ENCODE assay signal across 8 mouse cellular contexts in the genomic region with DNA sequence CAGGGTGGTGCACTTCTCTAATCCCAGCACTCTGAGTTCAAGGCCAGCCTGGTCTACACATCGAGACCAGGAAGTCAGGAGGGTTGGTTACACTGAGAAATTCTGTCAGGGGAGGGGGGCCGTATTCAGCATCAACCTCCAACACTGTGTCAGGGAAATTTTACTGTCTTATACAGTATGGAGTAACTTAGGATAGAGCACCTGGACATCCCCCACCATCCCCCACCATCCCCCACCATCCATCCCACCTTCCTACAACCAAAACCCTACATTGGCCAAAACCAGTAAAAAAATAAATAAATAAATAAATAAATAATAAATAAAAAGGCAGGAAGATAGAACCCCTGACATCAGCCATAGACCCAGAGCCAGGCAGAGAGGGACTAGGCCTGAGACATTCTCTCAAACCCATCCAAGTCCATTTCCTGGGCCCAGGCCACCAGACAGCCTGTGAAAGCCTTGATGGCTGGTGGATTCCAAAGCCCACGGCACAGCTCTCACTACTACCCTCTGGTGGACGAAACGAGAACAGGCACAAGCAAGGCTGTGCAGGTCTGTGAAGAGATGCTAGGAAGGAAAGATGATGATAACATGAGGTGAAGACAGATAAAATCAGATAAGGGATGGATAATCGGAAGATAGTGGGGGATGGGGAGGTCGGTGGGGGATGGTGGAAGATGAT. TPM values are rescaled to one million over a fixed set of nuclear protein-coding genes. Genes with fewer than 3 reads are reported as not detected.
DNase-seq lines count a peak whose midpoint lies in the region; ATAC-seq and TF ChIP-seq lines count a peak whose summit lies in the region.

No protein-coding gene starts in this region.

- no peaks in the 10 kb centered on the region for H3K9me3 ChIP-seq in limb, embryonic 13.5 days

- peak; percentile 94 for TF ChIP-seq CTCF in kidney, adult 2 months (conservative IDR thresholded peaks at IDR 0.05; ENCODE audit: insufficient read depth, insufficient read length, low read depth, low read length)
- peak; percentile 83; the same call in 1 of the 2 replicates for TF ChIP-seq CTCF in testis, adult 2 months (IDR thresholded peaks at IDR 0.05; ENCODE audit: control insufficient read depth, insufficient read depth, insufficient replicate concordance, low read depth, low read length)

- peak; percentile 73 to 76 for DNase-seq in B cell, adult 2 months
- DNase-seq in T-cell, adult 2 months (ENCODE audit: low spot score) = peak; percentile 47
- DNase-seq in cerebellum, postnatal 4 days (ENCODE audit: low spot score in 2 of 2) = peak; percentile 61 to 89
- DNase-seq in gastrocnemius, postnatal 14 days = peak; percentile 75
- peak; percentile 72 for DNase-seq in kidney, adult 2 months
- peak; percentile 73 for DNase-seq in neural tube, embryonic 10.5 days (ENCODE audit: extremely low spot score, low spot score)

- H3K27ac ChIP-seq in kidney, adult 2 months (ENCODE audit: insufficient read depth, low read depth, low read length) = no peak overlapping the region
- no peak overlapping the region for H3K27ac ChIP-seq in limb, embryonic 13.5 days
- no peak overlapping the region for H3K27ac ChIP-seq in testis, adult 2 months (ENCODE audit: control insufficient read depth, insufficient read depth, low read depth, low read length)

- H3K4me2 ChIP-seq in limb, embryonic 13.5 days (replicated peaks) = no peak overlapping the region

- no peak overlapping the region for H3K9ac ChIP-seq in limb, embryonic 13.5 days

- peak; percentile 38; the same call in 1 of the 2 replicates for ATAC-seq in limb, embryonic 13.5 days (ENCODE audit: low FRiP score, low read depth)

- TF ChIP-seq POLR2A in kidney, adult 2 months (IDR thresholded peaks at IDR 0.05; ENCODE audit: low read depth, low read length) = no peak
- no peak for TF ChIP-seq POLR2A in testis, adult 2 months (IDR thresholded peaks at IDR 0.05; ENCODE audit: control insufficient read depth, low read depth, low read length)

- no peaks in the 10 kb centered on the region for H3K36me3 ChIP-seq in kidney, adult 2 months (ENCODE audit: control insufficient read depth, insufficient read depth, low read length)
- H3K36me3 ChIP-seq in limb, embryonic 13.5 days = no peaks in the 10 kb centered on the region
- H3K36me3 ChIP-seq in testis, adult 2 months (ENCODE audit: control insufficient read depth, insufficient read depth, low read length) = no peaks in the 10 kb centered on the region

- 30% methylated on average over 7 of the region's 7 CpGs for WGBS in kidney, adult 2 months
- 31% methylated on average over 7 of the region's 7 CpGs for WGBS in limb, embryonic 13.5 days

- H3K27me3 ChIP-seq in kidney, adult 2 months (replicated peaks; ENCODE audit: control insufficient read depth, insufficient read depth, low read length) = no peaks in the 10 kb centered on the region
- 0 out of 2 replicates have a peak, but pooled peaks cover 5% of the 10 kb centered on the region for H3K27me3 ChIP-seq in limb, embryonic 13.5 days
- H3K27me3 ChIP-seq in testis, adult 2 months (ENCODE audit: control insufficient read depth, insufficient read depth, low read length) = no peaks in the 10 kb centered on the region

- H3K4me3 ChIP-seq in kidney, adult 2 months (ENCODE audit: insufficient read depth, low read depth, low read length) = no peak overlapping the region
- no peak overlapping the region for H3K4me3 ChIP-seq in limb, embryonic 13.5 days
- no peak overlapping the region for H3K4me3 ChIP-seq in testis, adult 2 months (ENCODE audit: control insufficient read depth, low read depth, low read length)

- intact Hi-C loops in gastrocnemius, postnatal 14 days (cut with DNase I; ENCODE audit: low total_unique reads) = loop anchor here (5.0 kb wide), 1 partner anchor 52 kb away; no protein-coding TSS in a partner anchor

- no peaks in the 10 kb centered on the region for H3K4me1 ChIP-seq in kidney, adult 2 months (ENCODE audit: control insufficient read depth, insufficient read depth, low read length)
- no peaks in the 10 kb centered on the region for H3K4me1 ChIP-seq in limb, embryonic 13.5 days
- H3K4me1 ChIP-seq in testis, adult 2 months (ENCODE audit: control insufficient read depth, insufficient read depth, low read length) = no peaks in the 10 kb centered on the region

RNA-seq across cellular contexts. Expression of a gene that starts 3.7 kb away (rescaled TPM):
- total RNA-seq in gastrocnemius, postnatal 14 days (2021) = 10 to 100 TPM in 1 of 2 experiments, 1 to 10 TPM in 1; 1.1 to 12.4 TPM
- 0.17 TPM in 1 of 2 replicates, not detected in the other for polyA plus RNA-seq in kidney, adult 2 months (2012; rRNA removed)
- not detected in 2 replicates for polyA plus RNA-seq in limb, embryonic 13.5 days (2015; fragmentation: Nextera tagmentation; extraction: Ambion mirVana)
- not detected in 2 replicates for polyA plus RNA-seq in testis, adult 2 months (2012; rRNA removed)

RNA-seq across cellular contexts. Expression of a gene that starts 11.5 kb away (rescaled TPM):
- 1 to 10 TPM; 2.3 to 3.3 TPM for total RNA-seq in gastrocnemius, postnatal 14 days (2021)
- polyA plus RNA-seq in kidney, adult 2 months (2012; rRNA removed) = 0.97 and 1.6 TPM in 2 replicates
- polyA plus RNA-seq in limb, embryonic 13.5 days (2015; fragmentation: Nextera tagmentation; extraction: Ambion mirVana) = 11.3 and 11.9 TPM in 2 replicates
- polyA plus RNA-seq in testis, adult 2 months (2012; rRNA removed) = 4.5 and 5.8 TPM in 2 replicates

RNA-seq across cellular contexts. Expression of a gene that starts 15.1 kb away (rescaled TPM):
- not detected for total RNA-seq in gastrocnemius, postnatal 14 days (2021)
- polyA plus RNA-seq in kidney, adult 2 months (2012; rRNA removed) = 0.44 TPM in 1 of 2 replicates, not detected in the other
- 7.0 and 8.2 TPM in 2 replicates for polyA plus RNA-seq in limb, embryonic 13.5 days (2015; fragmentation: Nextera tagmentation; extraction: Ambion mirVana)
- not detected in 2 replicates for polyA plus RNA-seq in testis, adult 2 months (2012; rRNA removed)

RNA-seq across cellular contexts. Expression of a gene that starts 20.0 kb away (rescaled TPM):
- 10 to 100 TPM; 22.6 to 24.0 TPM for total RNA-seq in gastrocnemius, postnatal 14 days (2021)
- polyA plus RNA-seq in kidney, adult 2 months (2012; rRNA removed) = 60.3 and 75.2 TPM in 2 replicates
- polyA plus RNA-seq in limb, embryonic 13.5 days (2015; fragmentation: Nextera tagmentation; extraction: Ambion mirVana) = 62.0 and 65.9 TPM in 2 replicates
- polyA plus RNA-seq in testis, adult 2 months (2012; rRNA removed) = 33.9 and 36.7 TPM in 2 replicates

RNA-seq across cellular contexts. Expression of a gene that starts 32.8 kb away (rescaled TPM):
- total RNA-seq in gastrocnemius, postnatal 14 days (2021) = 100 to 1,000 TPM; 314 to 321 TPM
- 159 and 183 TPM in 2 replicates for polyA plus RNA-seq in kidney, adult 2 months (2012; rRNA removed)
- polyA plus RNA-seq in limb, embryonic 13.5 days (2015; fragmentation: Nextera tagmentation; extraction: Ambion mirVana) = 116 and 123 TPM in 2 replicates
- 855 and 952 TPM in 2 replicates for polyA plus RNA-seq in testis, adult 2 months (2012; rRNA removed)
